Mouse (Mus musculus) thymus, adult 2 months (tissue): ENCODE data around the gene Plek2. TPM values are rescaled to one million over a fixed set of nuclear protein-coding genes. Genes with fewer than 3 reads are reported as not detected.

Source experiments
- DNase-seq: peaks from one replicate; pipeline ENCODE4 v3.0.0; 2021
- H3K27ac ChIP-seq: fragments of 200-500 bp; 2 replicates; pipeline ENCODE4 v1.5.1; 2012; ENCODE audit warnings: low read length, control low read depth; ENCODE audit not compliant: control insufficient read depth, insufficient read depth
- H3K27me3 ChIP-seq: fragments of 200-500 bp; 2 replicates; pipeline ENCODE4 v1.6.1; 2012; ENCODE audit warnings: mild to moderate bottlenecking, low read length, moderate library complexity, mixed read lengths; ENCODE audit not compliant: control insufficient read depth, insufficient read depth
- H3K36me3 ChIP-seq: fragments of 200-500 bp; 2 replicates; pipeline ENCODE4 v1.6.1; 2012; ENCODE audit warnings: mild to moderate bottlenecking, low read length, moderate library complexity; ENCODE audit not compliant: control insufficient read depth, insufficient read depth
- H3K4me1 ChIP-seq: fragments of 200-500 bp; replicated peaks from 2 replicates; pipeline ENCODE4 v1.6.1; 2012; ENCODE audit warnings: low read length; ENCODE audit not compliant: control insufficient read depth, insufficient read depth
- H3K4me3 ChIP-seq: fragments of 200-500 bp; 2 replicates; pipeline ENCODE4 v1.5.1; 2012; ENCODE audit warnings: mild to moderate bottlenecking, low read length, control low read depth, moderate library complexity; ENCODE audit not compliant: control insufficient read depth, insufficient read depth
- CTCF ChIP-seq: fragments of 200-500 bp; IDR thresholded peaks from 2 replicates; pipeline ENCODE4 v1.5.1; 2012; ENCODE audit warnings: mild to moderate bottlenecking, control low read depth, low read length, moderate library complexity, borderline replicate concordance; ENCODE audit not compliant: control insufficient read depth, poor library complexity, insufficient read depth; ENCODE audit errors: extremely low read depth
- POLR2A ChIP-seq: fragments of 200-500 bp; IDR thresholded peaks from 2 replicates; pipeline ENCODE4 v1.6.1; 2012; ENCODE audit warnings: mild to moderate bottlenecking, low read length, control low read depth, moderate library complexity; ENCODE audit not compliant: control insufficient read depth, poor library complexity, insufficient read depth; ENCODE audit errors: extremely low read depth
- WGBS: fragments of 180-500 bp; shearing (Covaris S2); methylation state at CpG from one replicate; pipeline ENCODE4 v1.1.7; 2018; 5-methylcytosine and 5-hydroxymethylcytosine counted together
- polyA plus RNA-seq: library from polyadenylated mRNA; depleted of rRNA; stranded (reverse); fragments of >200 nt; gene quantifications from 2 replicates; pipeline ENCODE4 v1.2.3, GENCODE M21; 2012; rRNA removed

The Plek2 gene
- 1.4 and 1.9 TPM in 2 replicates for polyA plus RNA-seq

DNA sequence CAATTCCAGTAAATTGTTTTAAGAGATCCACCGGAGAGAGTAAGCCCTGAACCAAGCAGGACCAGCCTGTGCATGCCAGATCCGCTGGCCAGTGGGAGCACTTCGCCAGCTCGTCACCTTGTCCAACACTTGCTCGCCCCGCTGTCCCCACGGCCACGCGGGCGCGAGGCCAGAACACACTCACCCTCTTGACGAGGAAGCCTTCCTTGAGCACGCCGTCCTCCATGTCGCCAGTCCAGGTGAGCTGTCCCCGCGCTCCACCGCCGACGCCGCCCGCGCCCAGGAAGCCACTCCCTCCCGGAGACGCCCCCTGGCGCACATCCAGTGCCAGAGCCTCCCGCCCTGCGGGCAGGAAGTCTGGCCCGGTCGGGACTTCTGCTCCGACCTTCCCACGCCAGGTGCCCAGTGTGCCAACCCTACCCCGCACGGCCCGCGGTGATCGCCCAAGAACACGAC, at the start of gene Plek2:
Gene Plek2, minus strand, starts transcription at position 258 of the 456 bp plus-strand sequence.
- Histone ChIP-seq H3K4me3 (peak within 1 kb of the TSS; percentile 40), H3K27me3 (peaks cover 7% of the 10 kb centered on the region), H3K27ac (no peak within 1 kb of the TSS), H3K36me3 (no peaks in the 10 kb centered on the region), H3K4me1 (peaks cover 8% of the 10 kb centered on the region)
- peak; percentile 76; the same call in 1 of the 2 replicates for TF ChIP-seq CTCF
- TF ChIP-seq POLR2A, result no peak
- DNase-seq, result peak; percentile 78
- WGBS, result 8% methylated on average over 38 of the region's 38 CpGs

DNA sequence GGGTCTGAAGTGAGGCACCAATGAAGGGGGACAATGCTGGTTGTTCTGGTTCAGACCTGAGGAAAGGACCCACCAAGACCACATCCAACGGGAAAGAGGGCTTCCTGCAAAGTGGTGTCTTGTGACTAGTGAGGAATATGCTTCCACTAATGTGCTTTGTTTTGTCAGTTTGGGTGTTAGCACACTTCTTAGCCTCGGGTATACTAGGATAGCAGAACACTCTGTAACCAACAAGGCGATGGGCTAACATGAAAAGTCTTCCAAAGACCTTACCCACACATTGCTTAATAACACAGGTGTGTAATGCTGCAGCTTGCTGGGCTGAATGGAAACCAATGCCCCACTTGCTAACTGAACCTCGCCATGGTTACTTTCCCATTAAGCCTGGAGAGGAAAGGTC, 49.6 kb upstream of the Plek2 start:
- H3K36me3 ChIP-seq, result 0 out of 2 replicates have a peak, but pooled peaks cover 3% of the 10 kb centered on the region
- H3K27me3 ChIP-seq, result no peaks in the 10 kb centered on the region
- no peak for DNase-seq
- no peak for TF ChIP-seq CTCF
- TF ChIP-seq POLR2A, result no peak
- no peak overlapping the region for H3K4me3 ChIP-seq
- no peaks in the 10 kb centered on the region for H3K4me1 ChIP-seq
- no peak overlapping the region for H3K27ac ChIP-seq
- 92% methylated on average over 4 of the region's 4 CpGs for WGBS

DNA sequence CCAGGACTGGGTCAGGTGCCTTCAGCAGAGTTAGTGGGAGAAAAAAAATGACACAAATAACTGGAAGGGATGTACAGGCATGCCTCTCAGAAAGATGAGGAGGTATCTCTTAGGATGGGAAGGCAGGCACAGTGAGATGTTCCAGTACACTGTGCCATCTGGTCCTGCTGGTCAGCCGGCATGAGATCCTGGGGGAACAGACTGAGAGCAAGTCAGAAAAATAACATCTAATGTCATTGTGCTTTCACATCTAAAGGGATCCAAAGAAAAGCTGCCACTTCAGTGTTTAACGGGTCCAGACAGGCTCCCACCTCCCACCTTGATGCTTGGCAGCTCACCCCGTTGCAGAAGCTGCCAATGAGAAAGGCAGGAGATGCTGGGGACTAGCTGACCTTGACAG, 45.7 kb upstream of the Plek2 start:
- 81% methylated on average over 3 of the region's 3 CpGs for WGBS
- no peaks in the 10 kb centered on the region for H3K36me3 ChIP-seq
- no peak for DNase-seq

DNA sequence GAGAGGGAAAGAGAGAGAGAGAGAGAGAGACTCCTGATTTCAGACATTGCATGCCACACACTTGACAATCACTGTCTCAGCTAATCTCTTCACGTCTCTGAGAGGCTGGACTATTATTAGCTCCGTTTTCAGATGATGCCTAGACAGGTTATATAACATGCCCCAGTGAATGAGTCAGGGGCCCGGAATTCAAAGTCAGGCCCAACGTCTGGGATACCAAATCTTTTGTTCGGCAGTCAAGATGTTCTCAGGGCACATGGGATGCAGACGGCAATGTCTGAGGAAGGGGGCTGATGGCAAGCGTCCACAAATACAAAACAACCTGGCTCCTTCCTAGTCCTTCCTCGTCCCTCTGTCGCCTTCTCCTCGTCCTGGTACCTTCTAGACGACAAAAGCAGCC, 45.3 kb upstream of the Plek2 start:
- Histone ChIP-seq H3K36me3 (no peaks in the 10 kb centered on the region), H3K27ac (no peak overlapping the region), H3K4me1 (no peaks in the 10 kb centered on the region), H3K4me3 (no peak overlapping the region), H3K27me3 (no peaks in the 10 kb centered on the region)
- DNase-seq, result no peak
- TF ChIP-seq POLR2A (no peak), CTCF (no peak)
- WGBS, result 86% methylated on average over 11 of the region's 11 CpGs

More for the DNA sequence above, 45.7 kb upstream of the Plek2 start:
- H3K4me3 ChIP-seq, result no peak overlapping the region
- no peaks in the 10 kb centered on the region for H3K4me1 ChIP-seq
- no peaks in the 10 kb centered on the region for H3K27me3 ChIP-seq
- TF ChIP-seq POLR2A (no peak), CTCF (no peak)
- H3K27ac ChIP-seq, result no peak overlapping the region

DNA sequence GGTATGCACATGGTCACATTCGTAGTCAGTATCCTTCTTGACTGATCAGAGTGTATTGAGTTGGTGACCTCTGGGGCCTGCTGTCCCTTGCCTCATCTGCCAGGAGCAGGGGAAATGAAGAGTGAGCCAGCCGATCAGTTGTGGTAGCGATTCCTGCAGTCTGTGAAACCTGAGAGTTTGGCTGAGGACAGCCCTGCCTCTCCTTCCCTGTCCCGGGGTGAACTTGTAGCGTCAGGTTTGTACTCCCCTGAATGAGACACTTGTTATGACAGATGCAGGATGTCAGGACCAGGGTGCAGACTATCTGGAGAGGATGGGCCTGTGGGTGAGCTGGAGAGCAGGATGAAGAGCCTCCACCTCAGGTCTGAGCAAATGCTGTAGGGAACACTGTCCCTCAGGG, 40.9 kb upstream of the Plek2 start:
- TF ChIP-seq CTCF, result no peak
- Histone ChIP-seq H3K27me3 (no peaks in the 10 kb centered on the region), H3K27ac (no peak overlapping the region), H3K36me3 (no peaks in the 10 kb centered on the region), H3K4me1 (no peaks in the 10 kb centered on the region), H3K4me3 (no peak overlapping the region)
- no peak for DNase-seq
- WGBS, result 92% methylated on average over 5 of the region's 5 CpGs

DNA sequence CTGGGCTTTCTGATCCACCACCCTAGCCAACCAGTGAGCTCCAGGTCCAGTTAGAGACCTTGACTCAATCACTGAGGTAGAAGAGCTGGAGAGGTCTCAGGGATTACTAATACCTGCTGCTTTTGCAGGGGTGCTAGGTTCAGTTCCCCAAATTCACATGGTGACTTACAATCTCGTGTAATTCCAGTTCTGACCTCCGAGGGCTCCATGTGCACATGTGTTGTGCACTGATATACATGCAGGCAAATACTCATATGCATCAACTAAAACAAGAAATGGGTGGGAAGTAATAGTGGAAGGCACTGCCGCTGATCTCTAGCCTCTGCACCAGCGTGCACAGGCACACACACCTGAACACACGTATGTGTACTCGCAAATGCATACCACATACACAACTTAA, 40.4 kb upstream of the Plek2 start:
- no peaks in the 10 kb centered on the region for H3K36me3 ChIP-seq
- 62% methylated on average over 6 of the region's 6 CpGs for WGBS
- peak; percentile 25 for DNase-seq
- no peaks in the 10 kb centered on the region for H3K27me3 ChIP-seq
- H3K4me1 ChIP-seq, result no peaks in the 10 kb centered on the region
- H3K4me3 ChIP-seq, result no peak overlapping the region
- no peak for TF ChIP-seq CTCF
- no peak overlapping the region for H3K27ac ChIP-seq

DNA sequence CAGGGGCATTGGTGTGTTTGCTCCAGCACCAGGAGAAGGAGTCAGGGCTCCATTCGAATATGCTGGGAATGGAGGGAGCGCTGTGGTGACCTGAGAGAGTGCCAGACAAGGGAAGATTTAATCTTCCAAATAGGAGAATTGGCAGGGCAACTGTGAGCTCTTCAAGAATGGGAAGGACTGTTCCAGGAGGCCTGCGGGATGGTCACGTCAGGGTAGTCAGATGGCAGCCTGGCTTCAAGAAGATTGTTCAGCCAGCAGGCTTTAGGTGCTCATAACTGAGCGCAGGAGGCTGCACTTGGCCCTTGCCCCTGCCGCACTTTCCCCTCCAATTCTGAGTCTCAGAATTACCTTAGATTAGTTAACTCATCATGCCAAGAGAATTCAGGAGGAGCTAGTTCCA, 36.2 kb upstream of the Plek2 start:
- H3K27ac ChIP-seq, result no peak overlapping the region
- no peaks in the 10 kb centered on the region for H3K36me3 ChIP-seq
- no peak for DNase-seq
- TF ChIP-seq CTCF (no peak), POLR2A (no peak)
- no peaks in the 10 kb centered on the region for H3K4me1 ChIP-seq
- H3K27me3 ChIP-seq, result no peaks in the 10 kb centered on the region
- WGBS, result 95% methylated on average over 6 of the region's 6 CpGs
- H3K4me3 ChIP-seq, result no peak overlapping the region
